Mouse (Mus musculus) liver, adult (tissue): ENCODE results near the gene Rnf126.

Experiments
- GATA4 ChIP-seq: IDR thresholded peaks from 2 replicates; pipeline ENCODE4 v1.6.1; 2014; ENCODE audit warnings: mild to moderate bottlenecking, low read length; ENCODE audit not compliant: insufficient replicate concordance

The Rnf126 gene

DNA sequence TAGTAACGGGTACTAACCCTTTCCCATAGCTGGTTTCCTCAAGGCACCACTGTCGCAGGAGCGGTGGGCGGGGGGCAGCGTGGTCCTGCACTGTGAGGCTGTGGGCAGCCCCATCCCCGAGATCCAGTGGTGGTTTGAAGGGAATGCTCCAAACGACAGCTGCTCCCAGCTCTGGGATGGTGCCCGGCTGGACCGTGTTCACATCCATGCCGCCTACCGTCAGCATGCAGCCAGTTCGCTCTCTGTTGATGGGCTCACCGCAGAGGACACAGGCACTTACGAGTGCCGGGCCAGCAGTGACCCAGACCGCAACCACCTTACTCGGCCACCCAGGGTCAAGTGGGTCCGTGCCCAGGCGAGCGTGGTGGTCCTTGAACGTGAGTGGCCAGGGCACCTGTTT, 58.1 kb downstream of the Rnf126 start:
- no peak for TF ChIP-seq GATA4
